Mouse (Mus musculus) ES-Bruce4 (cell line): ENCODE measurements around the gene Meig1. TPM values are rescaled to one million over a fixed set of nuclear protein-coding genes. Genes with fewer than 3 reads are reported as not detected.

Source experiments
- H3K27ac ChIP-seq: 2 replicates; pipeline ENCODE4 v1.5.1; 2012; ENCODE audit warnings: low read length, inconsistent platforms; ENCODE audit not compliant: insufficient read depth
- H3K27me3 ChIP-seq: 2 replicates; pipeline ENCODE4 v1.6.1; 2012; ENCODE audit warnings: mild to moderate bottlenecking, low read length, inconsistent platforms; ENCODE audit not compliant: control insufficient read depth, poor library complexity, insufficient read depth, severe bottlenecking
- H3K36me3 ChIP-seq: 2 replicates; pipeline ENCODE4 v1.6.1; 2012; ENCODE audit warnings: inconsistent platforms, mild to moderate bottlenecking, low read length, moderate library complexity; ENCODE audit not compliant: control insufficient read depth, poor library complexity, insufficient read depth, severe bottlenecking
- H3K4me1 ChIP-seq: one replicate; pipeline ENCODE4 v1.8.1; 2011; ENCODE audit warnings: low read length; ENCODE audit not compliant: control insufficient read depth, insufficient read depth
- H3K4me3 ChIP-seq: 2 replicates; pipeline ENCODE4 v1.5.1; 2011; ENCODE audit warnings: low read depth, mild to moderate bottlenecking, low read length
- H3K9ac ChIP-seq: 2 replicates; pipeline ENCODE4 v1.6.1; 2012; ENCODE audit warnings: low read depth, mild to moderate bottlenecking, inconsistent platforms; ENCODE audit not compliant: poor library complexity, severe bottlenecking
- H3K9me3 ChIP-seq: replicated peaks from 2 replicates; pipeline ENCODE4 v1.6.1; 2012; ENCODE audit warnings: mild to moderate bottlenecking, low read length, inconsistent platforms; ENCODE audit not compliant: control insufficient read depth, poor library complexity, insufficient read depth, severe bottlenecking
- CTCF ChIP-seq: IDR thresholded peaks from one replicate; pipeline ENCODE4 v1.8.1; 2011; ENCODE audit warnings: low read depth, low read length
- EP300 ChIP-seq: IDR thresholded peaks from 2 replicates; pipeline ENCODE4 v1.6.1; 2011; ENCODE audit warnings: low read depth, low read length; ENCODE audit not compliant: insufficient read depth
- POLR2A ChIP-seq: IDR thresholded peaks from one replicate; pipeline ENCODE4 v1.8.1; 2011; ENCODE audit warnings: low read length; ENCODE audit not compliant: insufficient read depth
- polyA plus RNA-seq: library from polyadenylated mRNA; stranded (reverse); fragments of >200 nt; gene quantifications from 2 replicates; pipeline ENCODE4 v1.2.4, GENCODE M21; 2011; ENCODE audit warnings: low read depth; ENCODE audit not compliant: missing spikeins, insufficient read depth, insufficient read length

Meig1 gene
- polyA plus RNA-seq, 1 experiment = not detected

DNA sequence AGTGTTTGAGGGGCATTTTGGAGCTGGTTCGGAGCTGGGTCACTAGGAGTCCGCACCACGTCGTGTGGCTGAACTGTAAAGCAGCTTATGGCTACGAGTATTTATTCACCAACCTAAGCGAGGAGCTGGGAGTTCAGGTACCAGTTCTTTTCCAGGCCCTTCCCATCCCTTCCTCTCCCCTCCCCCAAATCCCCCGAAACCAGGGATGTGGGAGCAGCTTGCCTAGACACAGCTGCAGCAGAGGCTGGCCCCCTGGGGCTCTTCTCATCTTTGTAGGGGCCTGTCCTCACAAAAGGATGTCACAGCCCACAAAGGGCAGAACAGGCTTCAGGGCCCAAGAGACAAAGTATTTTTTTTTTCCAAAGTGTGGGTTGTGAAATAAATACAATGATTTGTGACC lies 15.5 kb upstream of the Meig1 start:
- no peak overlapping the region for H3K4me3 ChIP-seq
- TF ChIP-seq POLR2A (no peak), CTCF (no peak), EP300 (no peak)
- peaks cover 7% of the 10 kb centered on the region for H3K36me3 ChIP-seq
- no peaks in the 10 kb centered on the region for H3K4me1 ChIP-seq
- no peak overlapping the region for H3K27ac ChIP-seq
- no peak overlapping the region for H3K9ac ChIP-seq
- no peaks in the 10 kb centered on the region for H3K27me3 ChIP-seq
- H3K9me3 ChIP-seq = no peaks in the 10 kb centered on the region

- peaks cover 3% of the 10 kb centered on the region for H3K4me1 ChIP-seq
- no peak overlapping the region for H3K4me3 ChIP-seq
- no peaks in the 10 kb centered on the region for H3K27me3 ChIP-seq
- no peaks in the 10 kb centered on the region for H3K9me3 ChIP-seq
- no peak overlapping the region for H3K27ac ChIP-seq
- peaks cover 4% of the 10 kb centered on the region for H3K36me3 ChIP-seq
- no peak overlapping the region for H3K9ac ChIP-seq
- TF ChIP-seq CTCF = no peak
- no peak for TF ChIP-seq POLR2A
- TF ChIP-seq EP300 = no peak
These were observed 13.1 kb upstream of the Meig1 start for GRCm38 (mm10) chr2:3435369-3436061.

DNA sequence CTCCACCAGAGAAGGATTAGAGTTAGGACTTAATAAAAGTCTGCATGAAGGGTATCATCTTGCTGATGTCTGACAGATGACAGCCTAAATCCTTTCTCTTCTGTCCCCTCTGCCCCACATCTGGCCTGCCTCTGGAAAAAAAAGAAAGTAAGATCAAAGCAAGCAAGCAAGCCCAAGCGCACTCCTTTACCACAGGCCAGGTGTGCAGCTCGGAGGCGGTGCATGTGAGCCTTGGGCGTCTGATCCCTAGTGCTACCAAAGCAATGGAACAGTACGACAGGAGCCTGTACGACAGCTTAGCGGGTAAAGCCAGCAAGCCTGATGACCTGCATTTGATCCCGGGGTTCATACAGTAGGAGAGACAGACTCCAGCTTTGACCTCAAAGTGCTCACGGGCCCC lies 8.5 kb upstream of the Meig1 start:
- H3K9ac ChIP-seq = no peak overlapping the region
- TF ChIP-seq EP300 (no peak), POLR2A (no peak), CTCF (no peak)

DNA sequence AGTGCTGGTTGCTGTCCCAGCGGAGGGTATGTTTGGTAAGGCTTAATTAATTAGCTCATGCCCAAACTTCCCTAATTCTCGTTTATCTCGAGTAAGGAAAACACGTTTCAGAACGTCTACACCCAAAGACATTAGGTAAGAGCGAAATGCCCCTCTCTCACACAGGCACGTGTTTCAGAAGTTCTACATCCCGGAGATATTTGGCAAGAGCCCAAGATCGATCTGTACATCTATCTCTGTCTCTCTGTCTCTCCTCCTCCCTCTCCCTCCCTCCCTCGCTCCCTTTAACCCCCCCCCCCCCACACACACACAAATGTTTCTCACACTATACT lies 2.1 kb upstream of the Meig1 start:
- Histone ChIP-seq H3K36me3 (no peaks in the 10 kb centered on the region), H3K4me1 (peaks cover 1% of the 10 kb centered on the region), H3K27ac (no peak overlapping the region), H3K9ac (peak overlapping the region; percentile 36), H3K9me3 (no peaks in the 10 kb centered on the region), H3K4me3 (peak overlapping the region; percentile 77), H3K27me3 (no peaks in the 10 kb centered on the region)
- TF ChIP-seq POLR2A = no peak

More for the DNA sequence above, 8.5 kb upstream of the Meig1 start:
- Histone ChIP-seq H3K36me3 (no peaks in the 10 kb centered on the region), H3K4me3 (no peak overlapping the region), H3K27me3 (no peaks in the 10 kb centered on the region), H3K9me3 (no peaks in the 10 kb centered on the region), H3K4me1 (peaks cover 3% of the 10 kb centered on the region), H3K27ac (no peak overlapping the region)

DNA sequence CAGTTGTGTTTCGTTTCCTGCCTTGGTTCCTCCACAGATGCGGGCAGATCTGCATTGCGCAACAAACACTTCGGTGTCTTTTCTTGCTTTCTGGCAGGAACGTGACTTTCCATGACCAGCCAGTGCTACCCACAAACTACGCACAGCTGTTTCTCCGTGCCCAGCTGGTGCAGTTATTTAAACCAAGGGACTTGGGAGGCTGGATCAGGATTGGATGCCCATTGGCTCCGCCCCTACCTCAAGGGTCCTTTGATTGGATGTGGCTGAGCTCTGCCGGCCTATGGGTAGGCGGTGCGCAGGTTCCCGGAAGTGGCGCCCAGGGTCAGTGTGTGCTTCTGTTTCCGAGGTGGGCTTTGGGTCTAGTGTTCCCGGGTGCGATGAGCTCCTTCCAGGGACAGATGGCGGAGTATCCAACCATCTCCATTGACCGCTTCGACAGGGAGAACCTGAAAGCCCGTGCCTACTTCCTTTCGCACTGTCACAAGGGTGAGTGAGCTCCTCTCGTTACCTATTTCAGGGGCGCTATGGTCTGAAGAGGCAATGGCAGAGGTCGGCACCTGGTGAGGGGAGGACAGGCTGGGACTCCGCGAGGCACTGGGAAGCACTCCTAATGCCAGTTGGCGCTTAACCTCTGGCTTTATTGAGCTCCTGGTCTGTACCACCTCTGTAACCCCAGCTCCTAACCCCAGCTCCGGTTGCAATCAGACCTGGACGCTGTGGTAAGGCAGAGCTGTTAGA lies 1.6 kb upstream of the Meig1 start, which contains the start of gene Dclre1c:
Gene Dclre1c, plus strand, starts transcription at position 291 of the 738 bp plus-strand sequence.
- H3K4me3 ChIP-seq = peak within 1 kb of the TSS; percentile 77
- no peak within 1 kb of the TSS for H3K27ac ChIP-seq
- H3K27me3 ChIP-seq = no peaks in the 10 kb centered on the region
- TF ChIP-seq POLR2A (peak; percentile 40), CTCF (no peak)
- peaks cover 1% of the 10 kb centered on the region for H3K4me1 ChIP-seq
- H3K9me3 ChIP-seq = no peaks in the 10 kb centered on the region
- H3K36me3 ChIP-seq = no peaks in the 10 kb centered on the region
- H3K9ac ChIP-seq = peak within 1 kb of the TSS; percentile 36

- no peak overlapping the region for H3K9ac ChIP-seq
- H3K4me1 ChIP-seq = peaks cover 1% of the 10 kb centered on the region
- H3K36me3 ChIP-seq = no peaks in the 10 kb centered on the region
- H3K27me3 ChIP-seq = no peaks in the 10 kb centered on the region
- H3K9me3 ChIP-seq = no peaks in the 10 kb centered on the region
- no peak overlapping the region for H3K27ac ChIP-seq
- TF ChIP-seq POLR2A (no peak), EP300 (no peak), CTCF (no peak)
- H3K4me3 ChIP-seq = no peak overlapping the region
These were observed 2.3 kb downstream of the Meig1 start for GRCm38 (mm10) chr2:3420157-3420556.
